Mouse (Mus musculus) midbrain, embryonic 10.5 days (tissue): ENCODE measurements around the gene Spg7. TPM values are rescaled to one million over a fixed set of nuclear protein-coding genes. Genes with fewer than 3 reads are reported as not detected.
A peak's percentile ranks its signal among the peaks of the same experiment; 100 is the strongest.
"Not testable (repeated sequence)": the region's sequence is repeated elsewhere in the genome, so short reads cannot be mapped to it uniquely, and the experiment has no call there.

ENCODE experiments used
- DNase-seq: peaks from one replicate; pipeline ENCODE4 v3.0.0-alpha.2; 2017; ENCODE audit warnings: low spot score
- H3K27ac ChIP-seq: fragments of 300-500 bp; sonication (generic); replicated peaks from 2 replicates; pipeline ENCODE4 v1.5.1; 2016; ENCODE audit warnings: mild to moderate bottlenecking
- H3K27me3 ChIP-seq: fragments of 300-500 bp; sonication (generic); 2 replicates; pipeline ENCODE4 v1.6.1; 2016; ENCODE audit warnings: low read depth, mild to moderate bottlenecking; ENCODE audit not compliant: poor library complexity, severe bottlenecking
- H3K36me3 ChIP-seq: fragments of 300-500 bp; sonication (generic); 2 replicates; pipeline ENCODE4 v1.6.1; 2016; ENCODE audit warnings: mild to moderate bottlenecking, moderate library complexity
- H3K4me1 ChIP-seq: fragments of 300-500 bp; sonication (generic); 2 replicates; pipeline ENCODE4 v1.6.1; 2016
- H3K4me3 ChIP-seq: fragments of 300-500 bp; sonication (generic); 2 replicates; pipeline ENCODE4 v1.5.1; 2016; ENCODE audit warnings: mild to moderate bottlenecking, moderate library complexity
- H3K9me3 ChIP-seq: fragments of 300-500 bp; sonication (generic); replicated peaks from 2 replicates; pipeline ENCODE4 v1.6.1; 2016; ENCODE audit warnings: mild to moderate bottlenecking
- WGBS: fragments of 180-500 bp; shearing (Covaris S2); methylation state at CpG from one replicate; pipeline ENCODE4 v1.1.7; 2016; 5-methylcytosine and 5-hydroxymethylcytosine counted together
- polyA plus RNA-seq: library from polyadenylated mRNA; unstranded; fragments of >200 nt; fragmentation: Nextera tagmentation; extraction: Ambion mirVana; gene quantifications from 2 replicates; pipeline ENCODE4 v1.2.1, GENCODE M21; 2016

The Spg7 gene
- polyA plus RNA-seq, 1 experiment from 2014 or later, result 50.9 TPM

DNA sequence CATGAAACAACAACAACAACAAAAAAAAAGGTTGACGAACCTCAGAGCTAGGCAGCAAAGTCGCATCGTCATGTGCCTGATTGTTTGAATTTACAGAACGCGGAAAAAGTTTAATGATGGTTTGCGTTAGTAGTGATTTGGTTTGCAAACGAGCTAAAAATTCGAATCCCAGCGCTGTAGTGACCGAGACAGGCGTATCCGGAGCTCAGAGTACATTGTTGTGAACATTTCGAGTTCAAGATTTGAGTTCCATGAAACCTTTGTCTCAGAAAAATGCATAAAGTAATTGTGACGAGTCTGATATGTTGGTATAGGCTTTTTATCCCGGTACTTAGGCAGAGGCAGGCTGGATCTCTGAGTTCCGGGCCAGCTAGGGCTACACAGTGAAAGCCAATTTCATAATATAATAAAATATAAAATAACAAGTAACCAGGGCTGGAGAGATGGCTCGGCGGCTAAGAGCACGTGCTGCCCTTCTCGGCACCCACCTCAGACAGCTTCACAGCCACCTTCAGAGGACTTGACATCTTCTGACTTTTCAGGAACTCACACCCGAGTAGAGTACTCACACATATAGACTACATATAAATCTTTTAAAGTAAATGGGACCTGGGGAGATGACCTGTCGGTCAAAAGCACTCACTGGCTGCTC is 19.6 kb upstream of the Spg7 start:
- Histone ChIP-seq H3K27me3 (no peaks in the 10 kb centered on the region), H3K36me3 (peaks cover 11% of the 10 kb centered on the region), H3K9me3 (no peaks in the 10 kb centered on the region), H3K4me1 (peaks cover 39% of the 10 kb centered on the region), H3K4me3 (peak overlapping the region; percentile 93), H3K27ac (peak overlapping the region; percentile 99)
- WGBS, result 28% methylated on average over 22 of the region's 22 CpGs
- DNase-seq, result no peak

DNA sequence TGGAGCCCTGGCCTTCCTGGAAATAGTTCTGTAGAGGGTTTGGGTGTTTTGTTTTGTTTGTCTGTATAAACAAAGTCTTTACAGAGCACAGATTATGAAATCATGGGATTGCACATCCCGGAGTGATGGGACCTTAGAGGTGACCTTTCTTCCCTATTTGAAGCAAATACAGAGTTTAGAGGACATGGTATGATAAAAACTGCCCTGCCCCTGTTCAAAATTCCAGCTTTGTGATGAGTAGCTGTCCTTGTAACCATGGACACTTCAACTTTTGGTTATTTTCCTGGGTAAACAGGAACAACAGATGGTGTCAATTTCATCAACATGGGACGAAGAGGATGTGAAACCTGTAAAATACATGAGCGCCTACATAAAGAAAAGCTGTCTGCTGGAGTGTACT is 18.8 kb upstream of the Spg7 start:
- H3K27me3 ChIP-seq, result no peaks in the 10 kb centered on the region
- WGBS, result 90% methylated on average over 3 of the region's 3 CpGs
- peaks cover 33% of the 10 kb centered on the region for H3K4me1 ChIP-seq
- H3K9me3 ChIP-seq, result no peaks in the 10 kb centered on the region
- H3K27ac ChIP-seq, result no peak overlapping the region
- DNase-seq, result no peak
- H3K4me3 ChIP-seq, result peak overlapping the region; percentile 93; the same call in 1 of the 2 replicates
- peaks cover 11% of the 10 kb centered on the region for H3K36me3 ChIP-seq

GRCm38 (mm10) chr8:123044743-123045425 is 17.9 kb upstream of the Spg7 start:
- 94% methylated on average over 23 of the region's 23 CpGs for whole genome bisulfite sequencing

DNA sequence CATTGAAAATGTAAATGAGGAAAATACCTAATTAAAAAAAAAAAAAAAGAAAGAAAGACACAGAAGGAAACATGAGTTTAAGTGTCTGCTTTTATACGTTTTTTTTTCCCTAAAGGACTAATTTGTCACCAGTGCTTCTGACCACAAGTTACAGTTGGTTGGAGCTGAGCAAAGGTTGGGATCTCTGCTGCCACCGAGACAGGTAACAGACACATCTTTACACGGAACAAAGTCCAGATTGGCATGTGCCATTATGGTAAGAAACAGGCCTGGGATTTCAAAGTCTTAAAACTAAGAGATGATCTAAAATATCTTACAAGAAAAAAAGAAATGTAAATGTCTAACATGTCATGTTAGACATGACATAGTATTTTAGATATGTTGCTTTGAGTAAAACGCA is 16.0 kb upstream of the Spg7 start:
- H3K36me3 ChIP-seq, result peaks cover 11% of the 10 kb centered on the region
- DNase-seq, result no peak
- H3K9me3 ChIP-seq, result no peaks in the 10 kb centered on the region
- WGBS, result 88% methylated on average over 4 of the region's 4 CpGs
- no peak overlapping the region for H3K4me3 ChIP-seq
- H3K27me3 ChIP-seq, result no peaks in the 10 kb centered on the region
- H3K27ac ChIP-seq, result no peak overlapping the region
- H3K4me1 ChIP-seq, result peaks cover 12% of the 10 kb centered on the region

More at GRCm38 (mm10) chr8:123044743-123045425, 17.9 kb upstream of the Spg7 start:
- H3K27me3 ChIP-seq, H3K9me3 ChIP-seq, DNase-seq, H3K4me3 ChIP-seq, H3K27ac ChIP-seq: not testable (repeated sequence)
- peaks cover 23% of the 10 kb centered on the region for H3K4me1 ChIP-seq
- H3K36me3 ChIP-seq, result peaks cover 11% of the 10 kb centered on the region

DNA sequence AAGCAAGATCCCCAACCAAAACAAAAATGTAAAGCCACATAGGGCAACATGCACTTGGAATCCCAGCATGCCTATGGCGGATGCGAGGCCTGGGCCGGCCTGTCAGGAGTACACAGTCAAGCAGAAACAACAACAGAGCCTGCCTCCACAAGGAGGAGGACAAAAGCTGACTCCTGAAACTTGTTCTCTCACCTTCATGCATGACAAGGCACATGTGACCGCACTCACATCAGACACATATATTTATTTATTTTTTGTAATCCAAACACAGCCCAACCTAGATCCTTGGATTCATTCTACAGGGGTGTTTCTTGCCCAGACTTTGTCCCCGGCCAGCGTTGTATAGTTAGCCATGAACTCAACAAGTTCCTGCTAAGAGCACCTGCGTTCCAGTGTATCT is 14.9 kb upstream of the Spg7 start:
- Histone ChIP-seq H3K9me3 (no peaks in the 10 kb centered on the region), H3K4me1 (peaks cover 12% of the 10 kb centered on the region), H3K27me3 (no peaks in the 10 kb centered on the region), H3K4me3 (no peak overlapping the region), H3K27ac (no peak overlapping the region), H3K36me3 (peaks cover 11% of the 10 kb centered on the region)
- 91% methylated on average over 7 of the region's 7 CpGs for WGBS
- DNase-seq, result no peak

- Histone ChIP-seq H3K27me3 (no peaks in the 10 kb centered on the region), H3K4me1 (peaks cover 7% of the 10 kb centered on the region), H3K27ac (no peak overlapping the region), H3K4me3 (no peak overlapping the region), H3K36me3 (peaks cover 11% of the 10 kb centered on the region), H3K9me3 (no peaks in the 10 kb centered on the region)
- no peak for DNase-seq
- 90% methylated on average over 7 of the region's 7 CpGs for WGBS
Measured at GRCm38 (mm10) chr8:123048402-123048801, 14.3 kb upstream of the Spg7 start.

- H3K27me3 ChIP-seq, result no peaks in the 10 kb centered on the region
- no peaks in the 10 kb centered on the region for H3K9me3 ChIP-seq
- H3K4me1 ChIP-seq, result no peaks in the 10 kb centered on the region
- H3K4me3 ChIP-seq, result no peak overlapping the region
- DNase-seq, result no peak
- H3K27ac ChIP-seq, result no peak overlapping the region
- 81% methylated on average over 5 of the region's 5 CpGs for WGBS
- H3K36me3 ChIP-seq, result no peaks in the 10 kb centered on the region
Measured at GRCm38 (mm10) chr8:123051458-123051857, 11.3 kb upstream of the Spg7 start.

DNA sequence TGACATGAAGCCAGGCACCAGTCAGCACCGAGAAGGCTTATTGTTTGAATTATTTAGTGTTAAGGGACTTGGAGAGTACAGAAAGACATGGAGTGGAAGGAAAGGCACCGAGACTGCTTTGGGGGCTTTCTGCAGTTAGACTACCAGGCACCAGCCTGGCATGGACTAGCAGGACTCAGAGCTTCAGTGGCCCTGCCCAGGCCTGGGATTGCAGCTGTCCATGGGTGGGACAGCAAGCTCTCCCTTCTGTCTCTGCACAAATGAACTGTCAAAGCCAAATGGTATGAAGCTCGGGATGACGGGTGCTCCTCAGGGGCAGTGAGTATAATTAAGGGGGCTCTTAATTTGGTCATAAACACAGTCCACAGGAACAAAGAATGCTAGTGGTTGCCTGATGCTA is 1.3 kb downstream of the Spg7 start:
- Histone ChIP-seq H3K36me3 (peaks cover 21% of the 10 kb centered on the region), H3K27ac (peak overlapping the region; percentile 99)

DNA sequence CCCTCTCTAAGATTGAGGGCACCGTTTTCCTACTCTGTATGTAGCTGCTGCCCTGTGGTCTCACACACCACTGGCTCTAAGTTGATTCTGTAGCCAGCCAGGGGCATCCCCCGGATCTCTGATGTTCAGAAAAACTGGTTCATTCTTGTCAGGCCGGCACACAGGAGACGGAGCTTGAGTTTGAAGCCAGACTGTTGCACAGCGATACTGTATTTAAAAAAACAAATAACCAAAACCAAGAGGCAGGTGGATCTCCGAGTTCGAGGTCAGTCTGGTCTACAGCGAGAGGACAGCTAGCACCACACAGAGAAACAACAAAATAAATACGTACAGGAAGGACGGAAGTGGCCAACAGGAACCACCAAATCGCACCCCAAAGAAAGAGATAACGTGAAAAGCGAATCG is 2.1 kb downstream of the Spg7 start:
- H3K4me1 ChIP-seq, result peaks cover 29% of the 10 kb centered on the region
- H3K36me3 ChIP-seq, result peaks cover 22% of the 10 kb centered on the region
- H3K4me3 ChIP-seq, result peak overlapping the region; percentile 88
- no peak for DNase-seq
- H3K27ac ChIP-seq, result peak overlapping the region; percentile 99
- H3K9me3 ChIP-seq, result no peaks in the 10 kb centered on the region
- no peaks in the 10 kb centered on the region for H3K27me3 ChIP-seq
- WGBS, result 5% methylated on average over 14 of the region's 14 CpGs

More for the DNA sequence above, 1.3 kb downstream of the Spg7 start:
- H3K9me3 ChIP-seq, result no peaks in the 10 kb centered on the region
- WGBS, result 90% methylated on average over 4 of the region's 4 CpGs
- peaks cover 29% of the 10 kb centered on the region for H3K4me1 ChIP-seq
- H3K4me3 ChIP-seq, result peak overlapping the region; percentile 88
- DNase-seq, result no peak
- H3K27me3 ChIP-seq, result no peaks in the 10 kb centered on the region

- no peaks in the 10 kb centered on the region for H3K27me3 ChIP-seq
- H3K4me1 ChIP-seq, result peaks cover 29% of the 10 kb centered on the region
- under 1% methylated on average over 84 of the region's 84 CpGs for WGBS
- peak overlapping the region; percentile 99 for H3K27ac ChIP-seq
- H3K4me3 ChIP-seq, result peak overlapping the region; percentile 88
- peaks cover 28% of the 10 kb centered on the region for H3K36me3 ChIP-seq
- peak; percentile 96 for DNase-seq
- H3K9me3 ChIP-seq, result no peaks in the 10 kb centered on the region
Measured at GRCm38 (mm10) chr8:123065214-123066100, 2.7 kb downstream of the Spg7 start.

DNA sequence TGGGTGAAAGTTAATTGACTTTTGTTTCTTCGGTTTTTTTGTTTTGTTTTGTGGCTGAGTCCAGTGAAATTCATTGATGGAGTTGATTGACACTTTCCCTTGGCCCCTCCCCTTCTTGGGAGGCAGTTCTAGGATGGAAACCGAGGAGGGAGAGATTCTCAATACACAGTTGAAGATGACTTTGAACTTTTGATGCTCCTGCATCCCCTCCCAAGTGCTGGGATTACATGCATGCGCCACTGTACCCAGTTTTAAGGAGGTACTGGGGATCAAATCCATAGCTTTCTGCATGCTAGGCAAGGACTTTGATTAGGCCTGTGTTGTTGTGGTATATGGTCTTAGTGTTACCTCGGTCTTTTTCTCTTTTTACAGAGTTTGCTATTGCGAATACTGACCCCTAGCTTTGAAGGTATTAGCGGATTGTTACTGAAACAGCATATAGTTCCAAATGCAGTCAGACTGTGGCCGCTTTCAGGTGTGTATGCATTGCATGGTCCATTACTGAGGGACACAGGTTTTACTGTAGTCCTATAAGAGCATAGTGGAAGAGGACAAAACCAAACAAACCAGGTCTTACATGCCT is 3.5 kb downstream of the Spg7 start:
- H3K27me3 ChIP-seq, result no peaks in the 10 kb centered on the region
- H3K27ac ChIP-seq, result peak overlapping the region; percentile 99
- no peak for DNase-seq
- H3K9me3 ChIP-seq, result no peaks in the 10 kb centered on the region
- peaks cover 34% of the 10 kb centered on the region for H3K36me3 ChIP-seq
- 43% methylated on average over 7 of the region's 7 CpGs for WGBS
- peak overlapping the region; percentile 88 for H3K4me3 ChIP-seq
- H3K4me1 ChIP-seq, result peaks cover 29% of the 10 kb centered on the region

DNA sequence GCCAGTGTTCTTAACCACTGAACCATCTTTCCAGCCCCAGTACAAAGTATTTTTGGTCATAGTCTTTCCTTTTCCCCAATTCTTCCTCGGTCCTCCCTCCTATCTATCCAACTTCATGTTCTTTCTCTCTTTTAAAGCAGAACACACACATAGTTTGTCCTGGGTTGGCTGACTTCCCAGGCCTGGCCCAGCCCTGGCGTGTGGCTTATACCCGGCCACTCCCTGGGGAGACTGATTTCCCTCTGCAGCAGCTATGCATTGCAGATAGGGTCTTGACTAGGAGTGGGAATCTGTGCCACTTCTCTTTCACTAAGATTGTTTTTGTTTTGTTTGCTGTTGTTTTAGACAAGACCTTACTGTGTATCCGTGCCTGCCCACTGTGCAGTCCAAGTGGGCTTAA is 8.4 kb downstream of the Spg7 start:
- Histone ChIP-seq H3K36me3 (peaks cover 83% of the 10 kb centered on the region), H3K4me3 (no peak overlapping the region)
- 89% methylated on average over 4 of the region's 4 CpGs for WGBS

More for the DNA sequence above, 8.4 kb downstream of the Spg7 start:
- H3K27ac ChIP-seq, result no peak overlapping the region
- no peaks in the 10 kb centered on the region for H3K27me3 ChIP-seq
- no peaks in the 10 kb centered on the region for H3K9me3 ChIP-seq
- peaks cover 16% of the 10 kb centered on the region for H3K4me1 ChIP-seq
- no peak for DNase-seq
